Mouse (Mus musculus) c-Kit-positive CD71-positive TER-119-positive erythroid progenitor cells, embryonic 14.5 days (primary cell): Measurements from ENCODE around the gene Cers1.

Experiments used
- DNase-seq: peaks from one replicate; pipeline ENCODE4 v3.0.0-alpha.2; 2013; ENCODE audit warnings: low spot score

The Cers1 gene

DNA sequence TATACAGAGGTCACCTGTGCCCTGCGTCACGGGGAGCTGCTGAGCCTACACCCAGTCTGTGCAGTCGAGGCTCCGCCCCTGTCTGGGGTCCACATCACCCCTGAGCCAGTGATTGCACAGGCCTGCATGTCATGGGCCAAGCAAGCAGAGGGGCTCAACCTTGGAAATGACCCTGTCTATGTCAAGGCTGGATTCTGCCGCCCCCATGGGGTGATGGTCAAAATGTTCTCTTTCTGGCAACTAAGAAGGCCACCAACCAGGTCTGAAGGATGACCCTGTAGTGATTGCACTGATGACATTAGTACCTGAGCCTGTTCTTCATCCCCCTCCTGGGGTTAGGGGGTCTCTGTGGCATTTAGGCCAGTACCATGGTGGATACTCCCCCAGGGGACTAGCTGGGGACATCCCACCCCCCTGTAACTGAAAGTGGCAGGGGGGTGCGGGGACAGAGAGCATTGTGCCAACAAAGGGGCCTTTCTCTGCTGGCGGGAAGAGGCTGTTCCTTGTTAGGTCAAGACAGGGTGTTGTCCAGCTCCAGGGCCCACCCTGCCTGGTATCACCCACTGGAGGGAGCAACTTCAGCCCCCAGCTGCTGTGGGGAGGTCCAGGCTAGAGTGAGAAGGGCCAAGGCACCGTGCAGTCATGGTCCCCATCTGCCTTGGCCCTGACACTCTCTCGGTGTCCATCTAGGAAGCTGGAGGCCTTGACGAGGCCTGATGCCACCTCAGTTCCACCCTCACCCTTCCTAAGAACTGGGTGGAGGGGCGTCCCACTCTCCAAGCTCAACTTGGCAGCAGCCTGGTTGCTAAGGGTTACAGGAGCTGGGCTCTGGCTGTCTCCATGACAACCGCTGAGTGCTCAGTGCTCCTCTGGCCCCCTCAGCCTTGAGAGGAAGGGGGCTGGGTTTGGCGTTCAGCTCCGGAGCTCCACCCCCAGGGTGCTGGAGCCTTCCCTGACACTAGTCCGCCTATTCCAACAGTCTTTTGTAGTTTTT is 1.2 kb downstream of the Cers1 start:
- no peak for DNase-seq

DNA sequence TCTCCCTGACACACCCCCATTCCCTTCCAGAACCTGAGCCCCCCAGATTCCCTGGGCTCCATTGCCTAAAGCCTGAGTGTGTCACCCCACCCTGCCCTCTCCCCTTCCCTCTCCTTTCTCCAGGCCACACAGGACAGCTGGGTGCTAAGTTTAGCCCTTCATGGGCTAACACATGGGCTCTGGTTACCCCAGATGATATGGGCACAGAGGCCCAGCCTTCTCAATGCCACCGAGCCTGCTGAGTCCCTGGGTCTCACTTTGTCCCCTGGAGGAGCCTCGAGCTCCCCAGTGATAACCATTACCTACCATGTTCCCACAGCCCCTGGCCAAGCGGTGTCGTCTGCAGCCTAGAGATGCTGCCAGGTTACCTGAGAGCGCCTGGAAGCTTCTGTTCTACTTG is 2.3 kb downstream of the Cers1 start:
- DNase-seq = no peak

DNA sequence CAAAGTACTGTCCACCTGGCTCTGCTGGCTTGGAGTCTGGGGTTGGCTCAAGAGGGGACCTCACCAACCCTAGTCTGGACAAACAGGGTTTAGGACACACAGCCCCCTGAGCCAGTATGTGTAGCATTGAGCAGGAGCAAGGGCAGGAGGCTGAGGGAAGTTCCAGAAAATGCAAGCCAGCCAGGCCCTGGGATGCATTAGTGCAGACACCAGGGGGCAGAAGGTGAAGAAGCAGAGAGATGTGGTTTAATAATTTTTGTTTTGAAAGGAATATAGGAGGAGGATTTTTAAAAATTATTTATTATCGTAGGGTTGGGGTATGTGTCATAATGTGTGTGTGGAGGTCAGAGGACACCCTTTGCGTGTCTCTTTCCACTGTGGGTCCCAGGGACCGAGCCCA is 8.1 kb downstream of the Cers1 start:
- DNase-seq = no peak

DNA sequence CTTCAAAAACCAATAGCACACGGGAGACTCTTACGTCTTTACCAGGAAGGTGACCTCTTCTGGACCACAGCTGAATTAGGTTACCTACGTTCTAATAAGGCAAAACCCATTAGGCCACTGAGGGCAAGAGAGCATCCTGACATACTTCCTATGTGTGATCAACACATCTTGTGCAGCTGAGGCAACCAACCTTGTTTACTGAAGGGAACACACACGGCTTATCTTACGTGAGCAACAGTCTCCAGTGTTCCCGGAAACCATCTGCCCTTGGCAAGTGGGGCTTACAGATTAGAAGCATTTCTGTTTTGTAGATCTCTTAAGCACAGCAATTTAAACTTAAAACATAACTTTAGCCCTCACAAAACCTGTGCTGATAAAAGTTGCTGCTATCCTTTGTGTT is 11.9 kb downstream of the Cers1 start:
- peak; percentile 75 for DNase-seq

DNA sequence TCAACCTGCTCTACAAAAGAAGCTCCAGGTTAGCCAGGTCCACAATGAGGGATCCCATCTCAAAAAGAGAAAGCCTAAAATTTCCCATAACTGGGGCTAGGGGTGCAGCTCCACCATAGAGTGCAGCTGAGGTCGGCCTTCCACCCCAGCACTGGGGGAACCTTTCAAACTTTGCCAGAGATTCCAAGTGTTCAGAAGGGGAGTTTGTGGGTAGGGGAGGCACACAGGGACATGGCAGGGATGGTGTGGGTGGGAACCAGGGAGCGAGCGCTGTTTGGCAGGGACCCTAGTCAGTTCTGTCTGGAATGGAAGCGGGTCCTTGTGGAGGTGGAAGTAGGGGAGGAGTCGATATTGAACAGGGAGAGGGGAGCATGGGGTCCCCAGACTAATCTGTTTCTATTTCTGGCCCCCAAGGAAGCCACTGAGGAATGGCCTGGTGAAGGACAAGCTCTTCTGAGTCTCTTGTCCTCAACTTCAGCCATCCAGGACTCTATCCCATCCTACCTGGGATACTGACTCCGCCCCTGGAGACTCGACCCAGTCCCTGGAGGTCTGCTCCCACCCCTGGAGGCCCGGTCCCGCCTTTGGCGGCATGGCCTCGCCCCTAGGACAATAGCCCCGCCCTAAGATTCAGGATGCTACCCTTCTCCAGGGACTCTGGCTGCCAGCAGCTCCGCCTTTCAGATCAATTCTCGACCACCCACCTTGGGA is 13.7 kb downstream of the Cers1 start, which contains the start of gene Gdf1:
TSS of gene Gdf1 (plus strand) at position 694 of the 711 bp plus-strand sequence.
- no peak for DNase-seq

DNA sequence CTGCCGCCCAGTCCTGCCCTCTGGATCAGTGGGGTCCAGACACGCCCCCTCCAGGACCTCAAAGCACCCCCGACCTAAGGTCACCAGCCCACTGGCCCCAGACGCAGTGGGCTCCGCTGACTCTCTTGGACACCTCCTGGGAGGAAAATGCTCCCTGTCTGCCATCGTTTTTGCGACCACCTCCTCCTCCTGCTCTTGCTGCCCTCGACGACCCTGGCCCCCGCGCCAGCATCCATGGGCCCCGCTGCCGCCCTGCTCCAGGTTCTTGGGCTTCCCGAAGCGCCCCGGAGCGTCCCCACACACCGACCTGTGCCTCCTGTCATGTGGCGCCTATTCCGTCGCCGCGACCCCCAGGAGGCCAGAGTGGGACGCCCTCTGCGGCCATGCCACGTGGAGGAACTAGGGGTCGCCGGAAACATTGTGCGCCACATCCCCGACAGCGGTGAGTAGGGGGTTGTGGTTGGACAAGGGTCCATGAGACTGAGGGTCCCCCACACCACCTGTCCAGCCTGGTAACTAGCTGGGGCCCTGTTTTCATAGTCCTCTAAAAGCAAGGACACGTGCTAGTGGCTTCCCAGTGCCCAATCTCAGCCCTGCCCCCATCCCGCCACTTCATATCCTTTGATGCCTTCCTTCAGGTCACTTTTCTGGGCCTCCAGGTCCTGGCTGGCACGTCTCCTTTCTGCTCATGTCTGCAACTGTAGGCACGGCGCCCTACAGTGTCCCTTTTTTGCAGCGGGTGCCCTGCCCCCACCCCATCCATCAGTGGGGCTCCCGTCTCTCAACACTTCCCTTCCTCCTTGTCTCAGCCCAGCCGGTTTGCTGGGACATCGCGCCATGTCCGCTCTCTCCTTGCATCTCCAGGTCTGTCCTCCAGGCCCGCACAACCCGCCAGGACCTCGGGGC is 14.5 kb downstream of the Cers1 start:
- DNase-seq = no peak

DNA sequence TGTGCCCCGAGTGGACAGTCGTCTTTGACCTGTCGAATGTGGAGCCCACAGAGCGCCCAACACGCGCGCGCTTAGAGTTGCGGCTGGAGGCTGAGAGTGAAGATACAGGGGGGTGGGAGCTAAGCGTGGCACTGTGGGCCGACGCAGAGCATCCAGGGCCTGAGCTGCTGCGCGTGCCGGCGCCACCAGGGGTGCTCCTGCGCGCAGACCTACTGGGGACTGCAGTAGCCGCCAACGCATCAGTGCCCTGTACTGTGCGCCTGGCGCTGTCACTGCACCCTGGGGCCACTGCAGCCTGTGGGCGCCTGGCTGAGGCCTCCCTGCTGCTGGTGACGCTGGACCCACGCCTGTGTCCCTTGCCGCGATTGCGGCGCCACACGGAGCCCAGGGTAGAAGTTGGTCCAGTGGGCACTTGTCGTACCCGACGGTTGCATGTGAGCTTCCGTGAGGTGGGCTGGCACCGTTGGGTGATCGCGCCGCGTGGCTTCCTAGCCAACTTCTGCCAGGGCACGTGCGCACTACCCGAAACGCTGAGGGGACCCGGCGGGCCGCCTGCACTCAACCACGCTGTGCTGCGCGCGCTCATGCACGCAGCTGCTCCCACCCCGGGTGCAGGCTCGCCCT is 15.3 kb downstream of the Cers1 start:
- DNase-seq = no peak

DNA sequence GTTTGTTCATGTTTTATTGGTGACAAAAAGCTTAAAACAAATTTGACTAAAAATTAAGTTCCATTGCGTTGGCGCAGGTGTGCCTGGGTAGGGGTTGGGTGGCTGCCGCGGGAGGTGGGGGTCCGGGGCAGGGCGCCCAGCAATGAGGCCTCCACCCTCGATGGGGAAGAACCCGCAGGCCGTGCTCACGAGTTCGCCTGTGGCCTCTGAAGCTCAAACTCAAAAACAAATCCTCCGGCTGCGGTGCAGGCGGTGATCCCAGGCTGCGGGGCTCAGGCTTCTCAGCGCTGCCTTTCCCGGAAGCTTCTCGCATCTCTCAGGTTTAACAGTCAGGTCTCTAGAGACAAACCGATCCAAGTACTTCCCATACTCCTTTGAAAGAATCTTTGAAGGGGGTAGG is 16.0 kb downstream of the Cers1 start:
- no peak for DNase-seq

DNA sequence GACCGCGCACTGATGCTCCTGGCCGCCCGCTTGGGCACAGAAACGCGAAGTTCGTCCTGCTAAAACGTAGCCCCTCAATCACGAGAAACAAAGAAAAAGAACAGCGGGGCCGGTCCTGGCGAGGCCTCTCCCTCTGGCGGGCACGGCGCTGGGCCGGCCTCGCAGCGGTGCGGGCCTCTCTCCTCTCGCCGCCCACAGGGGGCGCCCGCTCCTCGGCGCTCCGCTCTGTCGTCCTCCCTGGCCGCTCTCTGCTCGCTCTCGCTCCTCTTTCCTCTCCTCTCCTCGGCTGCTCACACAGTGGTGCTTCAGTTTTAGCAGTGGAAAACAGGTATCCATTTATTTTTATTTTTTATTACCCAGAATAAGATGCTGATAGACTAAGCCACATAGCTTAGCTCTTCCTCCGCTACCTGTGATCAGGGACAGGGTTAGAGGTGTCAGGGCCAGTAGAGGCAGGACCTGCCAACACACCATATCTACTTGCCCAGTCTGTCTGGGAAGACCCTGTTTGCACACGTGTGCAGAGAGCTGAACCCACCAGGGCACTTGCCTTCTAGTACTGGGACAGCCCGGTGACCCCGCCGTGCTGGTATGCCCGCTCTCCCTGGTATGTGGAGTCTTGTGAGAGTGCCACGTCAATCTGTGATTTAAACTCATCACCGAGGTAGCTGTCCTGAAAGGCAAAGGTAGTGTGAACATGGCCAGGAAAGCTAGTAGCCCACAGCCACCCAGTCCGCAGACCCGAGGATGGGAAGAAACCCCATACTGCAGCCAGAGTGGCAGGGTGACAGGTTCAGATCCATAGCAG is 16.7 kb downstream of the Cers1 start:
- DNase-seq = no peak

DNA sequence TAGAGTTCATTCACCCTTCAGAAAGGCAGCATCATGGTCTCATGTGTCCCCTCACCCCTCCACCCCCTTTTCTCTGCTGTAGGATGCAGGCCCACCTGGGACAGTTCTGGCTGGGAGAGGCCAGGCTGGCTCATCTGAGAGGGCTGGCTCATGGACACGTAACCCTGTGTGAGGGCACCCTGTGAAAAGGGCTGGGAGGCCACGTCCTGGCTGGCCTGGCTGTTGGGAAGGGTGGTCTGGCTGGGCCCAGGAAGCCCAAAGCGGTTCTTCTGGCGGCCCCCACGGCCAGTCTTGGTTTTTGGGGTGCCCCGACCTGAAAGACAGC is 17.3 kb downstream of the Cers1 start:
- DNase-seq = no peak

DNA sequence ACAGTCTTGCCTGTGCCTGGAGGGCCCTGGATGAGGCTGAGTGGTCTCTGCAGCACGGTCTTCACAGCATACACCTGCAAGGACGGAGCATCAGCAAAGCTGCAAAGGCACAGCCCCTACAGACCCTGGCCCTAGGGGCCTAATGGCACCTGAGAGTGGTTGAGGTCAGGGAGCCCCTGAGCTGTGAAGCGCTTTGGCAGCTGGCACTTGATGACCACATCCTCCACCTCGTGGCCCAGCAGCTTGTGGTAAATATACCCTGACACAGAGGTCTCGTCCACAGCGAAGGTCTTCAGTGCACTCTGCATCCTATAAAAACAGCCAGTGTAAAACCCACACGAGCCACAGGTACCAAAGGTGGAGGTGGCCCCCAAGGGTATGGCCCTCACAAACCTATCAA is 23.4 kb downstream of the Cers1 start:
- no peak for DNase-seq

DNA sequence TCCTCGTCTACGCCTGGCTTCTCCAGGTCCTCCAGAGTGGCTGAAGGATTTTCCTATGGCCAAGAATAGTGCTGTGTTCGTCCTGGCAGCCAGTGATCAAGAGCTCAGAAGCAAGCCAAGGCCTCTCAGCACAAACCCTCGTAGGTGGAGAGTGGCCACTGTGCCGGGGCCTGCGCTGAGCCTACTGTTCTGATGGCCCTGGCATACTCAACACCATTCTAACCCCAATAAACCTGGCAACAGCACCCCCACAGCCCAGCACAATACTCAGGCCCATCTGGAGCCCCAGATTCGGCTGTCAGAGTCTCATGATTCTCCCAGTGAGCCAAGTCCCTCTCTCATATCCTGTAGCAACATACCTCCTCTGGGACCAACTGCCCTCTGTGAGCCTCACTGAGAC is 25.1 kb downstream of the Cers1 start:
- DNase-seq = no peak

DNA sequence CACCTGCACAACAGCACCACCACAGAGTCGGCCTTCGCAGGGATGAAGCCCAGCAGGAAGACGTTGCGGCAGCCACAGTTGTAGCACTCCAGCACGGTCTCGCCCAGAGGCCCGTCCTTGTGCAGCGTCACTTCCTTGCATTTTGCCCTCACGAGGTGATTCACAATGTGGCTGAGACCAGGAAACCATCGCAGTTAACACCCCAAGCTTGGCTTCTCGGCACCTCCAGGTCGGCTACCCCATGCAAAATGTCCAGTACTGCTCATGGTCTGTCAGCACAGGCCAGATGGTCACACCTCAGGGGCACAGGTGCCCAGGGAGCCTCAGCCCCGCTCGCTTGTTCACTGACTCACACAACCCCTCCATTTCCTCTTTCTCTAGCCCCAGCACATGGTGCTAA is 26.4 kb downstream of the Cers1 start:
- DNase-seq = no peak

DNA sequence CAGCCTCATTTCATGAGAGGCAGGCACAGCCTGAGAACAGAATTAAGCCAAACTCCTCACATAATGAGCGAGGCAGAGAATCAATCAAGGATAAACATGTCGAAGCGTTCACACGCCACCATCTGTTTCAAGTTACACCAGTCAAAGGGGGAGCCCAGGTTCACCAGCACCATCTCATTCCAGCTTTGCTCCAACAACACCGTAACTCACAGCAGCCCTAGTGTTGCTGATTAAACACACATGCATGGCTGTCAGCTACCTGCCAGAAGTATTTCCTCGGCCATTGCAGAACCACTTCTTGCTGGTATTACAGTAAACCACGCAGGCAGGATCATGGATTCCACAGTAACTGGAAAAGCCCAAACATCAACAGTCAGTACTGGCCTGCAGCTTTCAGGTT is 27.5 kb downstream of the Cers1 start:
- no peak for DNase-seq

DNA sequence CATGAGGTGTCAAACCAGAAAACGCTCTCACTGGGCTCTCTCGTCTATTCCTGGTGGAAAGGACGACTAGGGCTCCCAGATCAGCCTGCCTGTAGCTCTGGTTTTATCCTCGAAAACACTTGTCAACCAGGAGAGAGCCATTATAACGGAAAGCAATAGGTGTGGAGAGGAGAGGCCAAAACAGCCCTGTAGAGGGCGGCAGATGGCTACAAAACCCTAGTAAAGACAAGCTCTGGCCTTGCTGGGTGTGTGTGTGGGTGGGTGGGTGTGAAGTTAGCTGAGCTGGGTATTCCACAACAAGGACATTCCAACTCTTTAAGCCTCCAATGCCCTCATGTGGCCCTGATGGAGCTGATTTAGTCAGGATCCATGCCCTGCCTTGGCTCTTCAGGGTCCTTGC is 28.1 kb downstream of the Cers1 start:
- no peak for DNase-seq

DNA sequence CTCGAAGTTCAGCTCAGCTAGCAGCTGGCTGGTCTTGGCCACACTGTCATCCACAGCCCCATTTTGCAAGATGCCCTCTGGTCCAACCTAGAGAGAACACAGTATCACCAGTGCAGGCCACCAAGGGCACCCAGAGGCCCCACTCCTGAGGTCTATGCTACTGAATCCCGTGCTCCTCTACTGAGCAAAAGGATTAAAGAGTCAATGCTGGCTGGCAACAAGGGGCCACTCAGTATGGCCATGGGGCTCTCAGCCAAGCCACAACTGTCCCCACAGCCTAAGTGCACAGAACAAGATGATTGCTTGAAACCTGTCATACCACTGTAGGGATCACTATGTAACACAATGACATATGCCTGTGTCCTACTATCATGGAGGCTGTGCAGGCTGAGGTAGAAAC is 28.7 kb downstream of the Cers1 start:
- DNase-seq = no peak

DNA sequence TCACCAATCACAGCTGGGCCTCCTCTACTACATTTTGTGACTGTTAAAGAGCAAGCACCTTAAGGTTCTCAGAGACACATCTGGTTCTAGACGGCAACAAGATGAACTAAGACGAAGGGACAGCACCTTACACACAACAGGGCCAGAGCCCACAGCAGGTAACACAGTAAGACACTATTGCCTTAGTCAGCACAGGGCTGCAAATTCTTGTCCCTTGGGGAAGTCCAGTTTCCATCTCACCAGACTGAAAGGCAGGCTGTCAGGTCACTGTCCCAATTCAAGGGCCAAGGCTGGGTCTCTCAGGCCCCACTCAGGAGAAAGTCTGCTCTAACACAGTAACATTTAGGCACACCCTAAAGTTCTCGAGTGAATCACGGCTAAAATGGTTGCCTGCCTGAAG is 31.9 kb downstream of the Cers1 start:
- DNase-seq = no peak

DNA sequence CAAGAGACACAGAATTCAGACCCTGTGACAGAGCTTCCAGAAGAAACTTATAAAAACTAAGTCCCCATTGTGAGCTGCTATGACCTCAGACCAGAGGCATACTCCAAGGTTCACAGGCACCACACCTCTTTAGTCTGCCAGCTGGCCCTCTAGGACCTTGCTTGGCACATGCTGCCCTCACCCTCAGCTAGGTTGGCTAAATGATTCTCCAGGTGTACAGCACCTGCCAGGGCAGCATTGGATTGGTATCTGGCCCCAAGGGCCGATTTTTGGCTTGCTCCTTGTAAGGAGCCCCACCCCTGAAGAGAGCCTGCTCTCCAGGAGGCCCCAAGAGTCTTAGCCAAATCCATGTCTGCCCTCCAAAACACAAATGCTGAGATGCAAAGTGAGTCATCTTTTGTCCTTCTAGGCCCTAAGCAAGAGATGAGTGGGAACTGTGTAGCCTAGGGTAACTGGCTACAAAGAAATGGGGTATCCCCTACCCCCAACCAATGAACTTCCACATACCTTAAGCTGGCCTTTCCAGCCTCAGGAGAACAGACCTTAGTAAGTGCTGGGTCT is 32.4 kb downstream of the Cers1 start:
- DNase-seq = no peak

DNA sequence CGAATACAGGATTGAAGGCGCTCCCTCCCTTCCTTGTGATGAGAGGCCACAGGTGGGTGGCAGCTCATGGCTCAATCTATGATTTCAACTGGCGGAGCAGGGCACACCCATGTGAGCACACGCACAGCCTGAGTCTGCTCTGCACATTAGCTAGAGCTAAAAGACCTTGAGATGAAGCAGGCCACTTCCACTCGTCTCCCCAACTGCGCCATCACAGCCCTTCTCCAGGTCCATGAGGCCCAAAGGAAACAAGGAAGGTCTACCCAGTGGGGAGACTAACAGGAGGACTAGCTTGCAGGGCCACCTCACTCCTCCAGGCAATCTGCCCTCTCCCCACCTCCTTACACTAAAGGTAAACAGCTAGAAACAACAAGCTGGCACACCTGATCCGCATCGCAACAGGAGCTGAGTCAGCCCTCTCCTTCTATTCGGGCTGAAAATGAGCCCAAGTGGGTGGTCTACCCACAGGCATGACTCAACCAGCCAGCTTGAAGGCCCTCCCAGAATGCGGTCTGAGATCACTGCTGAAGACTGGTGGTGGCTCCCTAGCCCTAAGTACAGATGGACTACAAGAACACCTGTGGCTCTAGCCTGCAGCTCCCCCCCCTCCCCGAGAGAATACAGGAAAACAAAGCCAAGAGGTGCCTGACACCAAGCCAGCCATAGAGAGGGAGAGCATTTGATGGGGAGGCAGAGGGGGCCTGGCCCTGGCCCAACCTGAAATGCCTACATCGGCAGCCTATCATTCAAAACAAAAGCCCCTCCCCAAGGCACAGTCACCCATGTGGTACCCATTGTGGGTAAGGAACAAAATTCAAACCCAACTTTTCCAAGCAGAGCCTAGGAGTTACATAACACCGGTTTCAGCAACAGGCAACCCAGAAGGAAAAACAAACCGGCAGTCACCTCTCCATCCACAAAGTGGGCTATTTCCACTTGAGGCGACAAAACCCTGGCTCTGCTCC is 35.7 kb downstream of the Cers1 start:
- DNase-seq = no peak

DNA sequence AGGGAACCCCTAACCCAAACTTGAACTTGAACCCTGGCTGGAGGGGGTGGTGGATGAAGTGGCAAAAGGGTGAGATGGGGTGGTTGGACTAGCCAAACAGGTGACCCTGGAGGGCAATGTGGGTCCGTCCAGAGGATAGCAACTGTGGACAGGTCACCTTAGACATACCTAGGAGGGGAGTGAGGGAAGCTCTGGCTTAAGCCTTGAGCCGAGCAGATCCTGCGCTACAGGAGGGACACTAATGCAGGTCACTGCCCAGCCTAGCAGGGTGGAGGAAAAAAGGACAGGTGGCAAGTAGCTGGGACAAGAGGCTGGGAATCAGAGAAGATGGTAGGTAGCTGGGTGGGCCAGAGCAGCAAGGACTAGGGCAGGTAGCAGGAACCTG is 36.4 kb downstream of the Cers1 start:
- DNase-seq = no peak
